Mouse (Mus musculus) liver, embryonic 16.5 days (tissue): ENCODE measurements around the gene Csad. TPM values are rescaled to one million over a fixed set of nuclear protein-coding genes. Genes with fewer than 3 reads are reported as not detected.
A peak's percentile ranks its signal among the peaks of the same experiment; 100 is the strongest.

Experiments
- ATAC-seq: fragments of 200-750 bp; cut with Nextera tagmentation; 2 replicates; pipeline ENCODE4 v1.8.0; 2017; ENCODE audit warnings: low read depth, mild to moderate bottlenecking, moderate number of reproducible peaks, moderate library complexity
- H3K27ac ChIP-seq: fragments of 300-500 bp; sonication (generic); 2 replicates; pipeline ENCODE4 v1.5.1; 2014; ENCODE audit warnings: mild to moderate bottlenecking, low read length
- H3K27me3 ChIP-seq: fragments of 300-500 bp; sonication (generic); 2 replicates; pipeline ENCODE4 v1.6.1; 2014; ENCODE audit warnings: low read depth, low read length, mixed read lengths; ENCODE audit not compliant: control insufficient read depth, insufficient read depth
- H3K36me3 ChIP-seq: fragments of 300-500 bp; sonication (generic); 2 replicates; pipeline ENCODE4 v1.6.1; 2014; ENCODE audit warnings: mild to moderate bottlenecking; ENCODE audit not compliant: control insufficient read depth, insufficient read depth
- H3K4me1 ChIP-seq: fragments of 300-500 bp; sonication (generic); 2 replicates; pipeline ENCODE4 v1.6.1; 2014; ENCODE audit warnings: low read depth, low read length, mixed read lengths; ENCODE audit not compliant: control insufficient read depth
- H3K4me2 ChIP-seq: fragments of 300-500 bp; sonication (generic); 2 replicates; pipeline ENCODE4 v1.6.1; 2014; ENCODE audit warnings: low read depth, low read length, mixed read lengths
- H3K4me3 ChIP-seq: fragments of 300-500 bp; sonication (generic); 2 replicates; pipeline ENCODE4 v1.5.1; 2014; ENCODE audit warnings: low read depth, mild to moderate bottlenecking, low read length
- H3K9ac ChIP-seq: fragments of 300-500 bp; sonication (generic); 2 replicates; pipeline ENCODE4 v1.6.1; 2014; ENCODE audit warnings: low read depth, low read length
- H3K9me3 ChIP-seq: fragments of 300-500 bp; sonication (generic); replicated peaks from 2 replicates; pipeline ENCODE4 v1.6.1; 2016; ENCODE audit warnings: low read length; ENCODE audit not compliant: control insufficient read depth
- WGBS: fragments of 180-500 bp; shearing (Covaris S2); extraction: QIAGEN DNeasy Blood & Tissue Kit; methylation state at CpG from one replicate; pipeline ENCODE4 v1.1.7; 2014; ENCODE audit not compliant: insufficient replicate concordance; 5-methylcytosine and 5-hydroxymethylcytosine counted together
- polyA plus RNA-seq: library from polyadenylated mRNA; unstranded; fragments of >200 nt; fragmentation: Nextera tagmentation; extraction: Ambion mirVana; gene quantifications from 2 replicates; pipeline ENCODE4 v1.2.1, GENCODE M21; 2015

Gene Csad
- polyA plus RNA-seq, result 53.0 and 60.2 TPM in 2 replicates

DNA sequence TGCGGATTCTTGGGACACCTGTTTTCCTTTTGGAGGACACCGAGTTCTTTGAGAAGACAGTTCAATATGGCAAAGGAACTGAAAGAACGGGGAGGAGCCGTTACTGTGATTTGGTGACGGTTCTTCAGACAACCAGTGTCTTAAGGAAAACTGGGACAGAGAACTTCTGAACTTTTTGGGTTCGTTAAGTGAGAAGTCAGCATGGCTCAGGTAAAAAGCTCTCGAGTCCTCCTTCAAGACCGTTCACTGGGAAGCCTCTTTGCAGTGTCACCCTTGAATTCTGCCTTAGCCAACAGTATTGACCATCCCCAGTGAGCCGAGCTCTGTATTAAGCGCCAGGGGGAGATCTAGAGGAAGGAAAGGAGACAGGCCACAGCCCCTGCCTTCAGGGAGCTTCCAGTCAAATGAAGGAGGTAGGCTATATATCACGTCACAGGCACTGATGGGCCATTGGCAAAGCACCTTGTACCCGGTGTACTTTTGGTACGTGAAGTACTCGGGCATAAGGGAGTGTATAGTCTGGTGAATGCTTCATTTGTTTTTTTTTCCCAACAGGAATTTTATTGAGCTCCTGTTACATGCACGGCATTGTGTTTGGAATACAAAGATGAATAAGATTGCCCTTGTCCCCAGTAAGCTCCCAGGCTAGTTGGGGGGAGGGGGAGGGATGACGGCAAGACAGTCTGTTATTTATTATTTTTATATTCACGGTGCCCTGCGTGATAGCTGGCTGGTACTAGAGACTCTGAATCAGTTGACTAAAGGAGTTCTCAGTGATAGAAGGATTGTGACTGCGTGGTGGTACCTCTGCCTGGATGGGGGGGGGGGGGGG is at the start of gene Csad:
Gene Csad (minus strand): TSS at position 51 of the 832 bp plus-strand sequence.
- peaks cover 25% of the 10 kb centered on the region for H3K36me3 ChIP-seq

DNA sequence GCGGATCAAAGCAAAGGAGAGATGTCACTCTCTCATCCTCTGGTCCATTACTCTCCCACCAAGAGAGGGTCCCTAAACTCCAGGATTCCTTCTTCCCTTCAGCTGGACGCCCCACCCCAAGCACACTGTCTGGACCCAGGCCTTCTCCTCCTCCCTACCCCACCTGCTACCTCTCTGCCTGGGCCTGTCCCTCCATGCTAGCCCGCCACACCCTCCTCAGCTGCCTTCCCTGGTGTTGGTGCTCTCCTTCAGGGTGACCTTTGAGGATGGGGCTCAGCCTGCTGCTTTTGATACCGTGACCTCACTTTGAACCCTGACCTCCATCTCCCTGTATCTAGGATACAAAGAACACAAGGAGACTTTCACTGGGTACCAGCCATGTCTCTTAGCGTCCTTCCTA is 46.0 kb upstream of the Csad start:
- Histone ChIP-seq H3K4me2 (no peak overlapping the region), H3K4me3 (no peak overlapping the region), H3K36me3 (no peaks in the 10 kb centered on the region), H3K9me3 (no peaks in the 10 kb centered on the region), H3K27me3 (peaks cover 86% of the 10 kb centered on the region), H3K4me1 (peaks cover 10% of the 10 kb centered on the region), H3K9ac (no peak overlapping the region), H3K27ac (no peak overlapping the region)
- ATAC-seq, result no peak
- 67% methylated on average over 5 of the region's 5 CpGs for WGBS

More for the DNA sequence above, at the start of gene Csad:
- Histone ChIP-seq H3K27me3 (no peaks in the 10 kb centered on the region), H3K9ac (peak within 1 kb of the TSS; percentile 93), H3K4me3 (peak within 1 kb of the TSS; percentile 91), H3K4me1 (peaks cover 19% of the 10 kb centered on the region), H3K4me2 (peak within 1 kb of the TSS; percentile 84), H3K9me3 (no peaks in the 10 kb centered on the region), H3K27ac (peak within 1 kb of the TSS; percentile 97)
- no peak for ATAC-seq
- 72% methylated on average over 19 of the region's 19 CpGs for WGBS

DNA sequence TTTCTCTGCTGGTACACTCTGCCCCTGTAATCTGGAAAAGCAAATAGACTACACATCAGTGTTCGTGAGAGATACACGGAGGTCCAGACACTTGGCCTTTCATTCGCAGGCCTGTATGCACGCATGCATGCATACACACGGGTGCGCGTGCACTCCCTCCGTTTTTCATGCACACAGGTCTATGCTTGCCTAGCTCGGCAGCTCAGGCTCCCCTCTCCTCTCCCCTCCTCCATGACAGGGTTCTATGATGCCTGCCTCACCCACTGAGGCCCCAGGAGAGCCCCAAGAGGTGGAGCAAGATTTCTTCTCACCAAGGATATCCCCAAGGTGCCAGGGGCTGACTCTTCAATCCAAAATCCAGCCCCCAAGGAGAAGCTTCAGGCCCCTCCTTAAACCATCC is 45.4 kb upstream of the Csad start:
- H3K9me3 ChIP-seq, result no peaks in the 10 kb centered on the region
- no peak overlapping the region for H3K9ac ChIP-seq
- H3K36me3 ChIP-seq, result no peaks in the 10 kb centered on the region
- peaks cover 86% of the 10 kb centered on the region for H3K27me3 ChIP-seq
- 52% methylated on average over 9 of the region's 9 CpGs for WGBS
- no peak for ATAC-seq
- H3K4me3 ChIP-seq, result no peak overlapping the region
- H3K4me2 ChIP-seq, result no peak overlapping the region
- peaks cover 10% of the 10 kb centered on the region for H3K4me1 ChIP-seq
- H3K27ac ChIP-seq, result no peak overlapping the region

DNA sequence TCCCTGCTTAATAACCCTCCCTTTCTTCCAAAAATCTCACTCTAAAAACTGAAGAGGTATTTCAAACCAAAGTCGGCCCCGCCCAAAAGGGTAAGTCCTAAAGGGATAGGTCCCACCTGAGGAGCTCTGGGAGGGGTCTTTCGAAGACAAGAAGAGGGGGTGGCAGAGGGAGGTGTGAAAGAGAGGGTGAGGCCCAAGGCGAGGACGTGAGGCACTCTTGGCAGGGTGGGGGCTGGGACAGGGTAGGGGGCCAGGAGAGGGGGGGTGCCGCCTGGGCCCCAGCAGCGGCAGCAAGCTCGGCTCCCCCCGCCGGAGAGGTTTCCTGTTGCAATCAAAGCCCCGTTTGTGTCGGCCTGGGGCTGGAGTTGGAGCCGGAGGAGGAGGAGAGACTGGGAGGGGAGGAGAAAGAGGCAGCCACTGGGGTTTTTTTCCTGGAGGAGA is 44.7 kb upstream of the Csad start:
- Histone ChIP-seq H3K4me2 (no peak overlapping the region), H3K27ac (no peak overlapping the region), H3K9me3 (no peaks in the 10 kb centered on the region), H3K9ac (no peak overlapping the region), H3K4me1 (peaks cover 10% of the 10 kb centered on the region), H3K36me3 (no peaks in the 10 kb centered on the region), H3K27me3 (peaks cover 90% of the 10 kb centered on the region), H3K4me3 (no peak overlapping the region)
- 2% methylated on average over 13 of the region's 13 CpGs for WGBS
- no peak for ATAC-seq

DNA sequence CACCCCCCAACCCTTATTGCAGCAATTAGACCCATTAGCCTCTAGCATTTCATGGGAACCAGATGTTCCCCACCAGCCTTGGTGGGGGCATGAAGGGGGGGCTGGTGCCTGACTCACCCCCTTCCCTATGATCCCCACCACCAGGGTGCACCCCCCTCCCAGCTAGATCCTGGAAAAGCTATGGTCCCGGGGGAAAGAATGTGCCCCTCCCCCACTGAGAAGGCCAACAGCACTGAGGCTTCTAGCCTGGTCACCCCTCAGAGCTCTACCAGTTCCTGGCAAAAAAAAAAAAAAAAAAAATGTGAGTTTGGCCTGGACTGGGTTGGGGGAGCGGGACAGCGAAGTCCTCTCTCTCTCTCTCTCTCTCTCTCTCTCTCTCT is 44.3 kb upstream of the Csad start:
- no peaks in the 10 kb centered on the region for H3K9me3 ChIP-seq
- 22% methylated on average over 3 of the region's 3 CpGs for WGBS
- ATAC-seq, result no peak
- peaks cover 10% of the 10 kb centered on the region for H3K4me1 ChIP-seq
- H3K9ac ChIP-seq, result no peak overlapping the region
- H3K27ac ChIP-seq, result no peak overlapping the region
- H3K36me3 ChIP-seq, result no peaks in the 10 kb centered on the region
- no peak overlapping the region for H3K4me3 ChIP-seq
- no peak overlapping the region for H3K4me2 ChIP-seq
- H3K27me3 ChIP-seq, result peaks cover 89% of the 10 kb centered on the region

DNA sequence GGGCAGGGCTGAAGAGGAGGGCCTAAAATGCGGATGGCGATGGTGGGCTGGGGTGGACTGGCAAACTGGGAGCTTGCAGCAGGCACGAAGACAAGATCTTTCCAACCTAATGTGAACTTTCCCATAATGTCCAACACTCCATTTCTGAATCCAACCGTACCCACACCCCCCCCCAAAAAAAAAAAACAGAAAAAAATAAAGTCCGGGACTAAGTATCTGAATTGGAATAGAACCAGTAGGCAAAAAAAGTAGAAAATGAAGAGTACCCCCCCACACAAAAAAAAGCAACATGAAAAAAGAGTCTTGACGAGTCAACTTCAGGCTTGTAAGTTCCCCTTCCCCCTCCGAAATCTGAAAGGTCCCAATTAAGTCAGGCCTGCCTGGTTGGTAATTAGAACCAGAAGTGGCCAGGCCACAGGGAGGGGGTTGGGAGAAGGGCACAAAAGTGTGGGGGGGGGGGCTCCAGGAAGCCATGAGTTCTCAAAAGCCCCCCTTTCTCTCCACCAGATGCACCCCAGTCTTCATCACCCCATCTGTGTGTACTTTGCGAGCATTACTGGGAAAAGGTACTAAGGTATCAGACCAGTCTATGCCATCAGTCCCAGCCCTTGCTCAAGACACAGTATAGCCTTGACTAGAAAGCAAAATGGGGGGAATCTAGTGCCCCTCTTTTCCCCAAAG is 43.7 kb upstream of the Csad start:
- H3K36me3 ChIP-seq, result no peaks in the 10 kb centered on the region
- H3K27me3 ChIP-seq, result peaks cover 89% of the 10 kb centered on the region

DNA sequence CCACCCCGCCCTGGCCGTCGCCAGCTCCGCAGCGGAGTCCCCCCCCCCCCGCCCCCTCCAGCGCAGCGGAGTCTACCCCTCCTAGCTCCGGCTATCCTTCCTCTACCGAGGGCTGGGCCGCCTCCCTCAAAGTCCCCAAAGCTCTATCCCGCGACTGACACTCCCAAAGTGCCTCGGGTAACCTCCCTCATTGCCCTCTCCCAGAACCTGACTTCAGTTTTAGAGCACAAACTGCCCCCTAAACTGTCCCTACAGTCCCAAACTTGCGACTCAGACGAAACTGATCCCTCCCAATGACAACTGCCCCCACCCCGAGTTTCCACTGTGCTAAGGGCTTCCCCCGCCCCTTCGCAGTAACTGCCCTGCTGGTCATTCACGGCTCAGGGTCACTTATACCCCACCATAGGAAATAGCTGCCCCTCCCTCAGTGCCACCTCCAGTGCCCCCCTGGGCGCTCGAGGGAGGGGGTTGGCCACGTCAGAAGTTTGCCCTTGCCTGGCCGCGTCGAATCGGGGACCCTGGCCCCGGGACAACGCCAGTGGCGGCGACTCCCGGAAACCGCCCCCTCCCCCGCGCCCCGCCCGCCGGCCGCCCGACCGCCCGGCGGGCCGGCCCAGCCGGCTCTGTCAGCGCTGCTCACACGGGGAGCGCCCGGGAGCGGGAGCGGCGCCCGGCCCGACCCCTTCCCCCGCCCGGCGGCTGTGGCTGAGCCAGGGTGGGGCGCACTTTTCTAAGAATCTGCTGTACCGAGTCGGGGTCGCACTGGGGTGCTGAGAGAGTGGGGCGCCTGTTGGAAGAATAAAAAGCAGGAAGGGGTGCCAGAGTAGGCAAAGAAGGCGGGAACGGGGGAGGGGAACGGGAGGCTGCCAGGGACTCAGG is 43.0 kb upstream of the Csad start:
- Histone ChIP-seq H3K9ac (peak overlapping the region; percentile 38; the same call in 1 of the 2 replicates), H3K4me3 (peak overlapping the region; percentile 60), H3K4me1 (peaks cover 17% of the 10 kb centered on the region), H3K36me3 (no peaks in the 10 kb centered on the region), H3K27me3 (peaks cover 86% of the 10 kb centered on the region), H3K27ac (peak overlapping the region; percentile 78), H3K9me3 (no peaks in the 10 kb centered on the region), H3K4me2 (peak overlapping the region; percentile 76)
- under 1% methylated on average over 51 of the region's 65 CpGs for WGBS
- peak; percentile 30 for ATAC-seq

More for the DNA sequence above, 43.7 kb upstream of the Csad start:
- Histone ChIP-seq H3K27ac (no peak overlapping the region), H3K4me2 (peak overlapping the region; percentile 76), H3K4me3 (peak overlapping the region; percentile 60), H3K9ac (no peak overlapping the region), H3K9me3 (no peaks in the 10 kb centered on the region), H3K4me1 (peaks cover 14% of the 10 kb centered on the region)
- ATAC-seq, result no peak
- WGBS, result 12% methylated on average over 8 of the region's 8 CpGs

DNA sequence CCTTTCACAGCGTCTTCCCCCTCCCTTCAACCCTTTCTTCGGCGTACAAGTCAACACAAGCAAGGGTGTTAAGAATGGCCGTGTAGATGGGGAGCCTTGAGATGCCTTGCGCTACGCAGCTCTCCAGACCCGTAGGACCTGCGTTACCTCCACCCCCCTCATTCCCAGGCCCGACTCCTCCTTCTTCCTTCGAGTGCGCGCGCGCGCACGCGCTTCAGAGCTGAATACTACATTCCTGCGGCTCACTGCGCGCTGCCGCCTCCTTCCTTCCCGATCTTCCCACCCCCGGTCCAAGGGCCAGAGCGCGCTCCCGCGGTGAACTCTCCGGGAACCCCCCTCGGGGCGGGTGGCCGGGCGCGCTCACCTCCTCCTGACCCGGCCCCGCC is 42.3 kb upstream of the Csad start:
- Histone ChIP-seq H3K36me3 (no peaks in the 10 kb centered on the region), H3K4me2 (peak overlapping the region; percentile 76), H3K9me3 (no peaks in the 10 kb centered on the region), H3K27ac (peak overlapping the region; percentile 78), H3K9ac (peak overlapping the region; percentile 9; the same call in 1 of the 2 replicates), H3K4me3 (peak overlapping the region; percentile 60), H3K27me3 (peaks cover 85% of the 10 kb centered on the region), H3K4me1 (peaks cover 17% of the 10 kb centered on the region)
- under 1% methylated on average over 27 of the region's 35 CpGs for WGBS
- ATAC-seq, result peak; percentile 72
